Mouse (Mus musculus) embryonic facial prominence, embryonic 10.5 days (tissue): Measurements from ENCODE around the gene Snx25. TPM values are rescaled to one million over a fixed set of nuclear protein-coding genes. Genes with fewer than 3 reads are reported as not detected.
"Not testable (repeated sequence)": the region's sequence is repeated elsewhere in the genome, so short reads cannot be mapped to it uniquely, and the experiment has no call there.

Experiments
- DNase-seq: peaks from one replicate; pipeline ENCODE4 v3.0.0-alpha.2; 2017; ENCODE audit warnings: low spot score
- H3K27ac ChIP-seq: fragments of 300-500 bp; sonication (generic); replicated peaks from 2 replicates; pipeline ENCODE4 v1.5.1; 2016; ENCODE audit warnings: mild to moderate bottlenecking
- H3K27me3 ChIP-seq: fragments of 300-500 bp; sonication (generic); replicated peaks from 2 replicates; pipeline ENCODE4 v1.6.1; 2016; ENCODE audit warnings: low read depth, mild to moderate bottlenecking; ENCODE audit not compliant: poor library complexity, severe bottlenecking
- H3K36me3 ChIP-seq: fragments of 300-500 bp; sonication (generic); replicated peaks from 2 replicates; pipeline ENCODE4 v1.6.1; 2016; ENCODE audit warnings: mild to moderate bottlenecking, moderate library complexity
- H3K4me1 ChIP-seq: fragments of 300-500 bp; sonication (generic); 2 replicates; pipeline ENCODE4 v1.6.1; 2016
- H3K4me3 ChIP-seq: fragments of 300-500 bp; sonication (generic); 2 replicates; pipeline ENCODE4 v1.5.1; 2016; ENCODE audit warnings: mild to moderate bottlenecking, moderate library complexity
- H3K9me3 ChIP-seq: fragments of 300-500 bp; sonication (generic); 2 replicates; pipeline ENCODE4 v1.6.1; 2016; ENCODE audit warnings: mild to moderate bottlenecking
- WGBS: fragments of 180-500 bp; shearing (Covaris S2); methylation state at CpG from one replicate; pipeline ENCODE4 v1.1.7; 2016; 5-methylcytosine and 5-hydroxymethylcytosine counted together
- polyA plus RNA-seq: library from polyadenylated mRNA; unstranded; fragments of >200 nt; fragmentation: Nextera tagmentation; extraction: Ambion mirVana; gene quantifications from 2 replicates; pipeline ENCODE4 v1.2.1, GENCODE M21; 2016

Snx25 gene
- polyA plus RNA-seq, 1 experiment from 2014 or later, result 4.1 TPM

DNA sequence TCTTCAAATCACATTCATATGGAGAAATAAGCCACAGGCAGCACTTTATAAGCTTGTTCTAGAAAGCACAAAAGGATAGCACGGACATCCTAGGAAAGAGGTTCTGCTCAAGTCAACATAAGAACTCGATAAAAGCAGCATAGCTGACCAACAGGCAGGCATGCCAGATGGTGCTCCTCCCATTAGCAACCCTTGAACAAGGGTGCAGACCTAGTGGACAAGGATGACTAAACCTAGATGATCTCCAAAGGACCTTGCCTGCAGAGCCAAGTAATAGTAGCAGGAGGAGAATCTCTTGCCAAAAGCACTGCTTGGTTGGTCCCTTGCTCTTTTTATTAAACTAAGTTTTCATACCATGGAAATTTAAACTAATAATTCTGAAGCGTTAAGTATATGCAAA is 32.8 kb downstream of the Snx25 start:
- Histone ChIP-seq H3K36me3 (peaks cover 6% of the 10 kb centered on the region; the same call in 1 of the 2 replicates), H3K27me3 (no peaks in the 10 kb centered on the region), H3K27ac (no peak overlapping the region), H3K4me3 (no peak overlapping the region), H3K4me1 (no peaks in the 10 kb centered on the region), H3K9me3 (no peaks in the 10 kb centered on the region)
- no peak for DNase-seq
- 96% methylated on average over 3 of the region's 3 CpGs for WGBS

DNA sequence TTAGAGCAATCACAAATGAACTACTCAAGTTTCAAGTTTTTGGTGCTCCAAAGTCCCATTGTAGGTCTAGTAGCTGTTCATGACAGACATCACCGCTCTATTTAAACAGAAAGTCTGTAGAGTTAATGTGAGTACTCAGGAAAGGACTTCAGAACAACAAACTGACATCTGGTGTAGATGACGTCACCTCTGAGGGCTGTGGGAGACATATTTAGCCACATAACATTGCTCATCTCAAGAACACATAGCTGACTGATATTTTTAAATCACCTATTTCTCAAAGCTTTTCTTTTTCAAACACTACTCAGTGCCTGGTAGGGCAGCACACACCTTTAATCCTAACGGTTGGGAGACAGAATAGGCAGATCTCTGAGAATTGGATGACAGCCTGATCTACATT is 34.8 kb downstream of the Snx25 start:
- DNase-seq, result no peak
- WGBS, result 89% methylated on average over 3 of the region's 3 CpGs
- Histone ChIP-seq H3K4me1 (no peaks in the 10 kb centered on the region), H3K36me3 (peaks cover 6% of the 10 kb centered on the region; the same call in 1 of the 2 replicates), H3K4me3 (no peak overlapping the region), H3K9me3 (no peaks in the 10 kb centered on the region), H3K27ac (no peak overlapping the region), H3K27me3 (no peaks in the 10 kb centered on the region)

DNA sequence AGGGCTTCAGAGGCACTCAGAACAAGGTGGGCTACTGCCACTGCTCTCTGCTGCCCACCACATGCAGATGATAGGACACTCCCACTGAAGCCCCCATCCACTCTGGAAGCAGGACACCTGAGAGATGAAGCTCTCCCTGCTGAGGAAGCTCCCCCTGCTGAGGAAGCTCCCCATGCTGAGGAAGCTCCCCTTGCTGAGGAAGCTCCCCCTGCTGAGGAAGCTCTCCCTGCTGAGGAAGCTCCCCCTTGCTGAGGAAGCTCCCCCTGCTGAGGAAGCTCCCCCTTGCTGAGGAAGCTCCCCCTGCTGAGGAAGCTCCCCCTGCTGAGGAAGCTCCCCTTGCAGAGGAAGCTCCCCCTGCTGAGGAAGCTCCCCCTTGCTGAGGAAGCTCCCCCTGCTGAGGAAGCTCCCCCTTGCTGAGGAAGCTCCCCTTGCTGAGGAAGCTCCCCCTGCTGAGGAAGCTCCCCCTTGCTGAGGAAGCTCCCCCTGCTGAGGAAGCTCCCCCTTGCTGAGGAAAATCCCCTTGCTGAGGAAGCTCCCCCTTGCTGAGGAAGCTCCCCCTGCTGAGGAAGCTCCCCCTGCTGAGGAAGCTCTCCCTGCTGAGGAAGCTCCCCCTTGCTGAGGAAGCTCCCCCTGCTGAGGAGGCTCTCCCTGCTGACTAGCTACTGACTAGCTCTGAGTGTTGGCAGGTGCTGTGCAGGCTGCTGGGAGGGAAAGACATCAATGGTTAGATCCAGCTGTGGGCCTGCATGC is 38.4 kb downstream of the Snx25 start:
- not testable (repeated sequence) for DNase-seq, H3K27me3 ChIP-seq, H3K4me1 ChIP-seq, H3K36me3 ChIP-seq, H3K27ac ChIP-seq, H3K9me3 ChIP-seq, H3K4me3 ChIP-seq

DNA sequence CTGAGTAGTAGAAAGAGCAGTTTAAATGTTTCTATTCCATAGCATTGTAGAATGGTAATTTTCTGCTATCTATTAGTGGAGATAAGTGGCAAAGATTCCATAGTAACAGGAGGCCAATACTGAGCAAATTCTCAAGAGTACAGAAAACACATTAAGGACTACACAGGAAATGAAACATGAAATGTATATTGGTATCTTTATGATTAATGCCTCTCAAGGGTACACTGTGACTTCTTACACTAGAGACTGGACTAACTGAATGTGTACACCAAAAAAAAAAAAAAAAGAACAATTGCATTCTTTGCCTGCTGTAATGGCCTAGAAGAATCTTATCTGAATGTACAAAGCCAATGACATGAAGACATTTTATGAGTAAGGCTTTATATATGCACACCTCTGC is 44.3 kb downstream of the Snx25 start:
- no peaks in the 10 kb centered on the region for H3K9me3 ChIP-seq
- H3K27me3 ChIP-seq, result no peaks in the 10 kb centered on the region
- no peak for DNase-seq
- H3K4me1 ChIP-seq, result no peaks in the 10 kb centered on the region
- H3K27ac ChIP-seq, result no peak overlapping the region
- H3K4me3 ChIP-seq, result no peak overlapping the region
- peaks cover 8% of the 10 kb centered on the region for H3K36me3 ChIP-seq

DNA sequence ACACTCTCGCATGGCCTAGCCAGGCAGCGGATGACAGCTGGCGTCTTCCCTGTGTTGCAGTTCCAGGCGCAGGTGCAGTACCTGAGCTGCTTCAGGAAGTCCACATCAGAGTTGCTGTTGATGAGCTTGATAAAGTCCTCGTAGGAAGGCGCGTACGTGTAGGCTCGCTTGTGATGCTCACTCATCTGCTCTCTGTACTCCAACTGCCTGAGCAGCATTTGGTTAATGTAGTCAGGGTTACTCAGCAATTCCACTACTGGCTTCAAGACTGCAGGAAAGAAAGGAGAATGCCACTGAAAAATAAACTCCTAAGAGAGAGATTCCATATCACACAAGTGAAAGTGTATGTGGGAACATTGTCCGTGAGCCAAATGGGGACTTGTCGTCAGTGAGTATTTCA is 48.5 kb downstream of the Snx25 start:
- no peak for DNase-seq
- H3K27me3 ChIP-seq, result no peaks in the 10 kb centered on the region
- no peak overlapping the region for H3K27ac ChIP-seq
- H3K4me3 ChIP-seq, result no peak overlapping the region
- peaks cover 11% of the 10 kb centered on the region; the same call in 1 of the 2 replicates for H3K9me3 ChIP-seq
- WGBS, result 95% methylated on average over 11 of the region's 11 CpGs
- H3K36me3 ChIP-seq, result peaks cover 33% of the 10 kb centered on the region
- no peaks in the 10 kb centered on the region for H3K4me1 ChIP-seq

DNA sequence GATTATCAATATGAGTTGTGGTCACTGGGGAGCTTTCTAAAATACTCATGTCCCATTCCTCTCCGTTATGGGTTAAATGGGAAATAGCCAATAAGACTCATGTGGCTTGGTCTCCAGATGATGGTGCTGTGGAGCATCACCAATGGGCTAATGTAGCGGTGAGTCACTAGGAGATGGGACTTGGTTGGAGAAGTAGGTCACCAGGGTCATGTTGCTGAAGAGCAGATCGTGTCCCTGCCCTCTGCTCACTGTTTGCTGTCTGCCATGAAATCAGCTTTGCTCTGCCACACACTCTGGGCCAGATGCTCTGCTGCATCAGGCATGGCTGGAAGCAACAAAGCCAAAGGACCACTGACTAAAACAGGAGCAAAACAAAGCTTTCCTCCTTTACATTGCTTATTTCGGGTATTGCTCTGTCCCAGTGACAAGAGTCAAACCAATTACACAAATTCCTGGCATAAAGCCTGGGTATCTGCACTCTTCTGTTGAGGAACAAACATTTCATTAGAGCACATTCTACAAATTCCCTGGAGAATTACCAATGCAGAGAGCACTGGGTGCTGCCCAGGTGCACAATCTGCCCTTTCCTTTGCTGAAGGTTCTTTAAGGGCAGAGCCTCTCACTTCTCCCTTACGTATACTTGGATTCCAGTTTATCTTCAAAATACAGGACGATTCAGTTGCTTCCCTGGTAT is 59.1 kb downstream of the Snx25 start:
- Histone ChIP-seq H3K4me3 (no peak overlapping the region), H3K9me3 (no peaks in the 10 kb centered on the region), H3K4me1 (no peaks in the 10 kb centered on the region), H3K27me3 (no peaks in the 10 kb centered on the region), H3K36me3 (no peaks in the 10 kb centered on the region; the same call in 1 of the 2 replicates), H3K27ac (no peak overlapping the region)
- WGBS, result 84% methylated on average over 6 of the region's 6 CpGs
- no peak for DNase-seq

DNA sequence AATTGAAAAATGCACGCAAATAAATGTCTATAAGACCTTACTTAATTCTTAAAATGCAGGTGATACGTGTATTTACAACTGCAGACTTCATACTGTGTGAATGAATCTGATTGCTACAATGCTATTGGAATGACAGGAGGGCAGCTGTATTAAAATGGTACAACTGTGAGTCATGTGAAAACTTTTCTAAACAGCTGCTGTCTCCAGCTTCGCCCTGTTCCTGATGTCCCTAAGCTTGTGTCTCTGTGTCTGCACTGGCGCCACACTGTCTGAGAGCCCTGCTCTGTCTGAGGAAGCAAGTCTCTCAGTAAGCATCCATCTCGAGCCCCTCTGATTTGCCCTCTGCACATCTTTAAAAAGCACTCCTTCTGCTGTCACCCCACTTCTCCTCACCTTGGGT is 68.8 kb downstream of the Snx25 start:
- DNase-seq, result no peak
- Histone ChIP-seq H3K4me3 (no peak overlapping the region), H3K36me3 (no peaks in the 10 kb centered on the region), H3K9me3 (no peaks in the 10 kb centered on the region), H3K4me1 (no peaks in the 10 kb centered on the region), H3K27me3 (no peaks in the 10 kb centered on the region), H3K27ac (no peak overlapping the region)
- WGBS, result 84% methylated on average over 5 of the region's 5 CpGs

DNA sequence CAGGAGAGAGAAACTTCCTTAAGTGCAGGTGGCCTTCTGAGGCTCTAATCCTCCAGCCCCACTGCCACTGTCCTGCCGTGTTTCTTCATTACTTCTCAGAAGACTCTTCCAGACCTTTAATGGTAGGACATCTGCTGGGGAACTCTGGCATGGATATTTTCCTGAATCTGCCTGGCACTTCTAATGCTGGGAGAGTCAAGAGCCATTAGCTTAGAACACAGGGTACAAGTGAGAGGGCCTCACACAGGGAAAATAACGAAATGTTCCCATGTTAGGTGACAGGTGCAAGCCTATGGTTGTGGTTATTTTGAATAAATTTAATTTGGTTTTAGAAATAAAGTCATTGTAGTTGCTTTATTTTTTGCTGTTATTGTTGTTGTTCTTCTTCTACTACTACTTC is 70.9 kb downstream of the Snx25 start:
- Histone ChIP-seq H3K36me3 (no peaks in the 10 kb centered on the region), H3K27ac (no peak overlapping the region), H3K9me3 (no peaks in the 10 kb centered on the region), H3K27me3 (no peaks in the 10 kb centered on the region), H3K4me3 (no peak overlapping the region), H3K4me1 (no peaks in the 10 kb centered on the region)
- WGBS, result 77% methylated on average over 2 of the region's 2 CpGs
- DNase-seq, result no peak

DNA sequence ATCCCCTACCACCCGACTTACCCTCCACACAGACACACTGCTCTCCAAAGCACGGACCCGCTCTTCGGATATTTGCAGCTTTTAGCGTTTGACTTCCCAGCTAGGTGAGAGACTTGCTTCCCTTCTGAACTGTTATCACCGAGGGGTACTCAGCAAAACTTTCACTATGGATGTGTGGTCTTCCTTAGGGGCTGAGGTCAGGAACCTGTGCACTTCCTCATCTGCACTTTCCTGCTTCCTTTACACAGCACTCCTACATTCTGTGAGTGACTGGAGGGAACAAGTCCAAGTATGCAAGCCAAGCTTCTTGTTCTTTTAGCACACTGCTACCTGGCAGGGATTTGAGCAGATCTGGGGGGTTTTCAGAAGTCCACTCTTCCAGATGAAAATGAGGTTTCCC is 73.1 kb downstream of the Snx25 start:
- 88% methylated on average over 6 of the region's 6 CpGs for WGBS
- no peaks in the 10 kb centered on the region for H3K27me3 ChIP-seq
- H3K4me3 ChIP-seq, result no peak overlapping the region
- no peaks in the 10 kb centered on the region for H3K4me1 ChIP-seq
- DNase-seq, result no peak
- H3K36me3 ChIP-seq, result no peaks in the 10 kb centered on the region
- no peaks in the 10 kb centered on the region for H3K9me3 ChIP-seq
- no peak overlapping the region for H3K27ac ChIP-seq

DNA sequence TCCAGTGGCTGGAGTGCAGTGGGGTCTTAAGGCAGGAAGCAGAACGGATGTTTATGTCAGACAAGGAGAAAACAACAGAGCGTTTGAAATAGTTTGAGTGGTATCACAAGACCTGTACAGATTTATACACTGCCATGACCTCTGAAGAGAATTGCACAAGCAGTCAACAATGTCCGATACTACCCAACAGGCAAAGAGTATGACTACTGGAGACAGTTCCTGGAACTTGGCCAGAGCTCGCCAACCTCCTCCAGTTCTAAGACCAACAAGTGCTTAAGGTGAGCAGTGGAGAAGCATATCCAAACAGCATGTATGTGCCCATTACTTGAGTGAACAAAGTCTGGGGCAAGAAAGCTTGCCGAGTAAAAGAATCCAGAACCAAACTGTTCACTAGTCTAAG is 76.7 kb downstream of the Snx25 start:
- no peaks in the 10 kb centered on the region for H3K27me3 ChIP-seq
- H3K27ac ChIP-seq, result no peak overlapping the region
- DNase-seq, result no peak
- no peaks in the 10 kb centered on the region for H3K9me3 ChIP-seq
- 94% methylated on average over 5 of the region's 5 CpGs for WGBS
- H3K4me1 ChIP-seq, result 0 out of 2 replicates have a peak, but pooled peaks cover 2% of the 10 kb centered on the region
- H3K4me3 ChIP-seq, result no peak overlapping the region
- no peaks in the 10 kb centered on the region for H3K36me3 ChIP-seq

DNA sequence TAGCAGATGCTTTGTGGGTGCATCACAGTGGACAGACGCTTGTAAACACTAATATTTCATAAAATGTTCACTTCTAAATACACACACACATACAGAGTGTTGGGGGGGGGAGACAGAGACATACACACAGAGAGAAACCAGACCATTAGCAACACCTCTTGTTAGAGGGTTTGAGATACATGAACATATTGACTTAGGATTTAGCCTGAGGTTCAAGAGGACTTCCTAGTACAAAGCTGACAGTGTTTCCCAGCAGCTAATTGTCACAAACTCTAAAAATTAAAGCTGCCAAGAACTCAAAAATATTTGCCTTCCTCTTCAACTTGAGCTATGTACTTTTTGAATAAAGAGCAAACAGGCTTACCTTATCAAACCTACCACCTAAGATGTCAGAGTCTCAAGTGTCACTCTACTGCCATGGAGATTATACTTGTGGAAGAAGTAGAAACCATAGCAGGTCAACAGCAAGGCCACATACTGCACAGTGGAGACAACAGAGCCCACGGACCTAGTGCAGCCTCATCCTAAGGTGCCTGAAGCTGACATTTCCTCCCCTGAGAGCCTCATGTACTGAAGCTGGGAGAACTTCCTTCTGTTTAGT is 78.3 kb downstream of the Snx25 start:
- 0 out of 2 replicates have a peak, but pooled peaks cover 2% of the 10 kb centered on the region for H3K4me1 ChIP-seq
- H3K9me3 ChIP-seq, result no peaks in the 10 kb centered on the region
- DNase-seq, result no peak
- WGBS, result 80% methylated on average over 2 of the region's 2 CpGs
- H3K27me3 ChIP-seq, result no peaks in the 10 kb centered on the region
- H3K36me3 ChIP-seq, result no peaks in the 10 kb centered on the region
- H3K27ac ChIP-seq, result no peak overlapping the region
- no peak overlapping the region for H3K4me3 ChIP-seq

DNA sequence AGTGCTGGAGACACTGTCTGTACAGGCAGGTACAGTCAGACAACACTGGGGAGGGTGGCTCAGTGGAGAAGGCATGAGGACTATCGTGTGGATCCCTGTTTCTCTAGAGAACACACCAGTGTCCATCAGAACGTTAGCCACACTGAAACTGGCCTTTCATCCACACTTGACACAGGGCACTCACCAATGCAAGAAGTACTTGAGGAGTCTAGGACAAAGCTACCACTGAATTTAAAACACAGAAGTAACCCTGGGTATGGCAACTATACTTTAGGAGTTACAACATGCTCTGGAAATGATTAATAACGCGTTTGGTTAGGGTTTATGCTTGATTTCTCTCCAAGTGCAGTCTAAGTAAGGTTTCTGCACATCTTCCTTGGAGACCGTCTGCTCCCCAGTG is 79.2 kb downstream of the Snx25 start:
- Histone ChIP-seq H3K27me3 (no peaks in the 10 kb centered on the region), H3K4me3 (no peak overlapping the region), H3K9me3 (no peaks in the 10 kb centered on the region), H3K27ac (no peak overlapping the region), H3K4me1 (0 out of 2 replicates have a peak, but pooled peaks cover 2% of the 10 kb centered on the region), H3K36me3 (peaks cover 1% of the 10 kb centered on the region; the same call in 1 of the 2 replicates)
- 91% methylated on average over 5 of the region's 5 CpGs for WGBS
- no peak for DNase-seq

DNA sequence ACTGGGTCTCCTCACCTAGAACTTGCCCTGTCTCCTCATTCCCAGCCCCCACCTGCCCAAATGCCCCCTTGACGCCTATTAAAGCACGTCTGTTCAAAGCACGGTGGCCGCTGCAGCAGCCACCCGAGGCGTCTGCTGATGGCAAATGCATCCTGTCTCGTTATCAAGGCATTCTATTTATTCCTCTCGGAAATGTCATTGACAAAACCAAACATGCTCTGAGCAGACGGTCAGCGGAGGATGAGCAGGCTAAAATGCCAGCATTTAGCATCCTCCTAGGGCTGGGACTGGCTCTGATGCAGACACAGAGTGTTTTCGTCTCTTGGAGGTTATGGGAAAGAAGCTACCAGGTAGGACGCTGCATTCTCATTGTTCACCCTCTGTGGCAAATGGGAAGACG is 111.7 kb downstream of the Snx25 start:
- 76% methylated on average over 13 of the region's 13 CpGs for WGBS
- Histone ChIP-seq H3K27ac (no peak overlapping the region), H3K4me1 (no peaks in the 10 kb centered on the region), H3K4me3 (no peak overlapping the region), H3K9me3 (no peaks in the 10 kb centered on the region), H3K27me3 (no peaks in the 10 kb centered on the region), H3K36me3 (peaks cover 13% of the 10 kb centered on the region)
- DNase-seq, result no peak
